Mouse (Mus musculus) bone marrow macrophage, adult 2 months (primary cell): ENCODE measurements around the gene Ppp6r3. TPM values are rescaled to one million over a fixed set of nuclear protein-coding genes. Genes with fewer than 3 reads are reported as not detected.

Experiments
- H3K27ac ChIP-seq: 2 replicates; pipeline ENCODE4 v1.5.1; 2012; ENCODE audit warnings: low read depth, low read length; ENCODE audit not compliant: insufficient read depth
- H3K4me1 ChIP-seq: 2 replicates; pipeline ENCODE4 v1.6.1; 2012; ENCODE audit warnings: low read length; ENCODE audit not compliant: control insufficient read depth, insufficient read depth
- H3K4me3 ChIP-seq: 2 replicates; pipeline ENCODE4 v1.5.1; 2012; ENCODE audit warnings: mild to moderate bottlenecking, low read length, moderate library complexity; ENCODE audit not compliant: insufficient read depth
- CTCF ChIP-seq: IDR thresholded peaks from 2 replicates; pipeline ENCODE4 v1.5.1; 2012; ENCODE audit warnings: low read depth, mild to moderate bottlenecking, low read length, moderate library complexity
- POLR2A ChIP-seq: IDR thresholded peaks from 2 replicates; pipeline ENCODE4 v1.6.1; 2012; ENCODE audit warnings: mild to moderate bottlenecking, low read depth, low read length, borderline replicate concordance
- polyA plus RNA-seq: library from polyadenylated mRNA; stranded (reverse); fragments of >200 nt; gene quantifications from 2 replicates; pipeline ENCODE4 v1.2.4, GENCODE M21; 2012; ENCODE audit not compliant: missing spikeins, insufficient read depth, insufficient read length

The Ppp6r3 gene
- polyA plus RNA-seq, 1 experiment: 56.1 TPM

DNA sequence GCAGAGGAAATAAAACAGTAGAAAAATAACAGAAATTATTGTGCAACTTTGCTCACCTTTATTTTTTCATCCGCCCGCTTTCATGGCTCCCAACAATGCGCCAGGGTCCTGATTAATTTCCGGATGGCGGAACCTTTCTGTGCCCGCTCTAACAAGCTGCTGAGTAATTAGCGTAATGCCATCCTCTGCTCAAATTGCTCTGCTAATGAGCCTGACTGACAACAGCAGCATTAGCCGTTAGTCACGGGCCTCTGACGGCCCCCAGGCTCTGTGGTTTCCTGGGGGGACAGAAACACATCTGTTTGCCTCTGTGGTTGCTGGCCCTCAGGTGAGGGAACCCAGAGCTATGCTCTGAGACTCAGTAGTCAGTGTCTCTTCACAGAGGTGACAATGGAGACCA is 134.5 kb downstream of the Ppp6r3 start:
- H3K4me1 ChIP-seq: no peaks in the 10 kb centered on the region
- no peak overlapping the region for H3K27ac ChIP-seq
- TF ChIP-seq CTCF (no peak), POLR2A (no peak)
- no peak overlapping the region for H3K4me3 ChIP-seq

DNA sequence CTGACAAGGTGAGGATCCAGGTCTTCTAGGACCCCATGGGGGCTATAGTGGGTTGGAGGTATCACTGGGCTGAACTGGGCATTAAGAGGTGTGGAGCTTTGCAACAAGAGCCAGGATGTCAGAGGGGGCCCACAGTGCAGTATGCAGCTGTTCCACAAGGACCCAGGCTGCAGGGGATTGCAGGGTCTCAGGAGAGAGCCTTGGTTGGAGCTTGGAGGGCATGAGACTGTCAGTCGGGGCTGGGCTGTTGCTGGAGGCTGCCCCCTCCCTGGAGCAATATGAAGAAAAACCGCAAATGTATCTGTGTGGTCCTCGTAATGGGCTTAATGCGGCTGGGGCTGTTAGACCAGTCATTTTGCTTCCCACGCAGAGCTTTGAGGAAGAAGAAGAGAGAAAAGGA is 134.9 kb downstream of the Ppp6r3 start:
- TF ChIP-seq CTCF (no peak), POLR2A (no peak)
- H3K27ac ChIP-seq: no peak overlapping the region

DNA sequence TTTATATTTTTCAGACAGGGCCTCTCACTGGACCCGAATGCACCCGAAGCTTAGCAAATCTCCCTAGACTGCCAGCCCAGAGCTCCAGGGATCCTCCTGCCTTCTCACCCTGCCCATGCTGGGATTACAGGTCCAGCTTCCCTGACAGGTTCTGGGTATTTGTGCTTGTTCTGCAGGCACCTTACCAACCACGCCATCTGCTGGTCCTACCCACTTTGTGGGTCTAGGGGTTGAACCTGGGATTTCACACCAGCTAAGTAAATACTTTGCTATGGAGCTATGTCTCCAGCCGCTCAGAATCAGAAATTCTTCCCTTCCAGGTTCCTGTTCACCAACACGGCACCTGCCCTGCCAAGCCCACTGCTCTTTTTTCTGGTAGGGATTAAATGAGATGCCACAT is 137.6 kb downstream of the Ppp6r3 start:
- Histone ChIP-seq H3K4me3 (no peak overlapping the region), H3K27ac (no peak overlapping the region), H3K4me1 (no peaks in the 10 kb centered on the region)
- TF ChIP-seq POLR2A: no peak
- TF ChIP-seq CTCF: no peak

More for the DNA sequence above, 134.9 kb downstream of the Ppp6r3 start:
- Histone ChIP-seq H3K4me1 (no peaks in the 10 kb centered on the region), H3K4me3 (no peak overlapping the region)

DNA sequence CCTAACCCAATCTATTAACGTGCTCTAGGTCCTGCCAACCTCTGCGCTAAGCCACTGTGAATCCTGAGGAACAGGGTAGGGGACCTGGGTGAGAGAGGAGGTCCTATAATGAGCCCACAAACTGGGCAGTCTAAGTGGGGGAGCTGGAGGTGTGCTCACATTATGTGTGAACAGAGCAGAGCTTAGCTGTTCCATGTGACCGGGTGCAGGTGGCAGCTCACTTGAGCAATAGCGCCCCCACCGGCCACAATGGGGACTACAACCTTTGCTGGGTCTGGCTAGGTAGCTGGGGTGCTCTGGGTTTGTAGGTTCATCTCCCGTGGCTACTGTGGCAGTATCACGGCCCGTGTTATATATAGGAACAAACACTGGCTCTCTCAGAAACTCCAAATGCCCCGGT is 138.7 kb downstream of the Ppp6r3 start:
- TF ChIP-seq POLR2A: no peak
- peak; percentile 55; the same call in 1 of the 2 replicates for TF ChIP-seq CTCF
- Histone ChIP-seq H3K4me3 (no peak overlapping the region), H3K27ac (no peak overlapping the region), H3K4me1 (no peaks in the 10 kb centered on the region)

DNA sequence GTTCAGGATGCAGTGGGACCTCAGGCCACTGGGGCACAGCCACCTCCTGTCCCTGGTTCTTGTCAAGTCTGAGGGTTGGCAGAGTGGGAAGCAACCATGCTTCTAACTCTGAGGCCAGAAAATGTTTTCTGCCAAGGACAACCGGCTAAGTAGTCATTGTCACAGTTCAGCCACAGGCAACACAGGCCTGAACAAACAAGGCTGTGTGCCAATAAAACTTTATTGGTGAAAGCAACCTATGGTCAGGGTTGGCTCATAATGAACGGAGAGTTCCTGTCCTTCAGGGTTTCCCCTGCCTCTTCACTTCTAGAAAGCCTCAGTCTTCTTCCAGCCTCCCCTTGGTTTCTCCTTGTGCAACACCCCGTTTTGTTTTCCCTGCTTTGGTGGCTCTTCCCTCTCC is 139.7 kb downstream of the Ppp6r3 start:
- no peaks in the 10 kb centered on the region for H3K4me1 ChIP-seq
- TF ChIP-seq POLR2A (no peak), CTCF (no peak)
- H3K4me3 ChIP-seq: no peak overlapping the region
- H3K27ac ChIP-seq: no peak overlapping the region

DNA sequence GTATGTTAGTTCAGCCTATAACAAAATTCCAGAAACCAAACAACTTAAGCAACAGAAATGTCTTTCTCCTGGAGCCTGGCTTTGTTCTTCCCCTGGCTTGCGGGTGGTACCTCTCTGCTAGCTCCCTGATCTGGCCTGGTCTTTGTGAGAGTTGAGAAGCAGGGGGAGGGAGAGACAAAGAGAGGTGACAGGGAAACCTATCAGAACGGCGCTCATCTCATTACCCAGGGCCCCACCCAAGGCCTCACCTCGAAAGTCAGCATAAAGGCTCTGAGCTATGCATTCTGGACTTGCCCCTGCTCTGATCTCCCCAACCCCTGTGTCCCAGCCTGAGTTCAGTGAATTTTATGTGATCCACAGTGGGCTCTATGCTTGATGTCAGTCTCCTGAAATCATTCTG is 140.9 kb downstream of the Ppp6r3 start:
- Histone ChIP-seq H3K4me3 (no peak overlapping the region), H3K4me1 (no peaks in the 10 kb centered on the region), H3K27ac (no peak overlapping the region)
- no peak for TF ChIP-seq CTCF
- no peak for TF ChIP-seq POLR2A

DNA sequence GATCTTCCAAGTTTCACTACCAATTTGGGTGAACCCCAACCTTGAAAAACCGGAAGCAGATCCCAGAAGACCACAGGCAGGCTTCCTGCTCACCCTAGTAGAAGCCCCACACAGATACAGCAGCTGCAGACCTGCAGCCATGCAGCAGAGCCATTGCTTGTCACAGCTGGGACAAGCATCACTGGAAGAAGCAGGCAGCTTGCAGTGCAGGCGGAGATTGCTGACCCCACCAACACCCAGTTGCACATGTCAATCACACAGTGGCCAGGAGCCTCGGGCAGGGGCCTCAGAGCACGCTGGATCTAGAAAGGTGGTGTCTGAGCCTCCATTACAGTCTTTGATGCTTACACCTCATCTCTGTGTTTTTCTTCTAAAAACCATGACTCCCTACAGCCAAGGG is 141.4 kb downstream of the Ppp6r3 start:
- Histone ChIP-seq H3K4me1 (no peaks in the 10 kb centered on the region), H3K27ac (no peak overlapping the region), H3K4me3 (no peak overlapping the region)
- TF ChIP-seq POLR2A: no peak

DNA sequence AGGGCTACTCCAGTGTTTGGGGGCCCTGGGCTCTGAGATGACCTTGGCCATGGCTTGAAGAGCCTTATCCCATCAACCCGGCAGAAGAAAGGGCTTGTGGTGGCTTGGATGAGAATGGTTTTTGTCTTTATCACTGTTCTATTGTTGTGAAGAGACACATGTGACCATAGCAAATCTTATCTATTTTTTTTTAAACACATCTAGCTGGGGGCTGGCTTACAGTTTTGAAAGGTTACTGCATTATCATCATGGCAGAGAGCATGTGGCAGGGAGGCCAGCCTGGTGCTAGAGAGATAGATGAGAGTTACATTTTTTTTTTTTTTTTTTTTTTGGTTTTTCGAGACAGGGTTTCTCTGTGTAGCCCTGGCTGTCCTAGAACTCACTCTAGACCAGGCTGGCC is 143.6 kb downstream of the Ppp6r3 start:
- Histone ChIP-seq H3K27ac (no peak overlapping the region), H3K4me1 (no peaks in the 10 kb centered on the region), H3K4me3 (no peak overlapping the region)
- no peak for TF ChIP-seq CTCF
- no peak for TF ChIP-seq POLR2A

DNA sequence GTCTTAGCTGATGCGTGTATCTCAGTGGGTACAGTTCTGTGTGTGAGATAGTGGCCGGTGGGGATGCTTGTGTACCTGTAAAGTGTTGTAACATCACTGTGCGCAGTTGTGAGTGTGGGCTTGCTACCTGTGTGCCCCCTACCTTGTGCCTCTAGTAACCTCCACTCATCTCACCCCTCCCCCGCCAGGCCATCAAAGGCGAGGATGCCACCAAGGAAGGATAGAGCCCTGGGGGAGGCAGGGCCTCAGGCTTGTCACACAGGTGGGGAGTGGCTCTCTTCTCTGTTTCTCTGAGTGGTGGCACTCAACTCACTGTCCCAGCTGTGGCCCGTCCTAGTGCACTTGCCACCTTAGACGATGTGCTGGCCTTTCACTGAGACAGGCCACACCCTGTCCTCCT is 144.5 kb downstream of the Ppp6r3 start:
- Histone ChIP-seq H3K4me1 (no peaks in the 10 kb centered on the region), H3K4me3 (no peak overlapping the region), H3K27ac (no peak overlapping the region)
- TF ChIP-seq CTCF: no peak
- TF ChIP-seq POLR2A: no peak

DNA sequence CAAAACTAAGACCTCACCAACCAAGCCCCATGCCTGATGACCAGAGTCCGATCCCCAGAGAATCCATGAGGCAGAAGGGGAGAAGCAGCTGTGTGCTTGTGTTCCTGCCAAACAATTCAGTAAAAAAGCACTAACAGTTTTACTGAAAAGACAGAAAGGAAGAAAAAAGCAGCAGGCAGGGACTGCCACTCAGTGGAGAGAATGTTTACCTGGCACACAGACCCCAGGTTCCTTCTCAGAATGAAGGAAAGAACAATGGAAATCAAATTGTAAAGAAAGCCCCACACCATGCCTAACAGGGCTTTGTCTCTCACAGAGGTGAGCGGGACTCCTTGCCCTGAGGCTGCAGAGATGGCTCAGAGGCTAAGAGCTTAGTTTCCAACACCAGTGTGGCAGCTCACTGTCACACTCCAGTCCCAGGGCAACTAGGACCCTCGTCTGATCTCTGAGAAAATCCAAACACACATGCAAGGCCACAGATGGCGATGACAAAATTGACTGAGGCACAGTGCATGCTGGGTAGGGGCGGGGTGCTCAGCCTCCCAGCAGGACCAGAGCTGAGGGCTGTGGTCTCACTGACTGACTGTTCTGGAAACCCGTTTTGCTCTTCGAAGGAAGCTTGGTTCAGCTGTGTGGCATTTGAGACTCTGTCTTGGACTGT is 146.3 kb downstream of the Ppp6r3 start:
- H3K27ac ChIP-seq: no peak overlapping the region
- no peak overlapping the region for H3K4me3 ChIP-seq
- no peaks in the 10 kb centered on the region for H3K4me1 ChIP-seq
- TF ChIP-seq CTCF: no peak
- no peak for TF ChIP-seq POLR2A

DNA sequence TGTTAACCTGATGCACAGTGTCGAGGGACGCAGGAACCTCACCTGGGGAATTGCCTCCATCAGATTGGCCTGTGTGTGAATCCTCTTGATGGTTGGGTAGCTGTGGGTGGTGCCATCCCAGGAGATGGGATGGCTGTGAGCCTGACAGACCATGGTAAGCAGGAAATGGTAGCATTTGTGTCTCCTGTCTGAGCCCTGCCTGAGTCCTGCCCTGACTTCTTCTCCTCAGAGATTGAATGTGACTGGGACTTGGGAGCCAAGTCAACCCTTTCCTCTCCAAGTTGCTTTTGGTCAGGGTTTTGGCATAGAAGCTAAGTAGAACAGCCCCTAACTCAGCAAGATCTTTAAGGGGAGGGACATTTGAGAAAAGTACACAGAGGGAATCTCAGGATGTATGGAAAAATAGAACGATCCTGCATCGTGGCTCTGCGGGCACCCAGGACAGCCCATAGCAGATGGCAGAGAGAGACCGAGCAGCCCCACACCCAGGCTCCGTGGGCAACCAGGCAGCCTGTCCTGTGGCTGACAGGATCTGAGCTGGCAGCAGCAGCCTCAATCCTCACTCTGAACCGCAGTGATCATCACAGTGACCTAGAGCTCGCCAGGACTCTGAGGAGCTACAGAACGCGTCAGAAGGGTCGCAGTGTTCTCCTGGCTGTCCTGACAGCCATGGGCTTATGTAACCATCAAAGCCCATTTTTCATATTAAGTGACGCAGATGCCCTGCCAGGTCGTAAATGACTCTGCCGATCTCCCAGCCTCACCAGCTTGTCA is 147.3 kb downstream of the Ppp6r3 start:
- H3K4me1 ChIP-seq: peaks cover 4% of the 10 kb centered on the region
- TF ChIP-seq POLR2A (no peak), CTCF (no peak)
- no peak overlapping the region for H3K27ac ChIP-seq
- no peak overlapping the region for H3K4me3 ChIP-seq
